Mouse (Mus musculus) liver, adult 2 months (tissue): ENCODE measurements at regions not wholly inside any gene's neighbourhood (a gene's known extent, or its start where the extent isn't known, plus 50 kb on each side); places are given as distances from the start of the nearest gene placed in this dataset.

Experiments used
- DNase-seq: peaks from one replicate; pipeline ENCODE4 v3.0.0-alpha.2; 2011; ENCODE audit warnings: low read depth, low spot score; ENCODE audit errors: extremely low read depth
- H3K27ac ChIP-seq: fragments of 200-500 bp; replicated peaks from 2 replicates; pipeline ENCODE4 v1.5.1; 2012; ENCODE audit warnings: low read depth, mild to moderate bottlenecking, control low read depth, inconsistent platforms, low read length; ENCODE audit not compliant: insufficient read depth
- H3K27me3 ChIP-seq: fragments of 200-500 bp; 2 replicates; pipeline ENCODE4 v1.6.1; 2012; ENCODE audit warnings: mild to moderate bottlenecking, moderate library complexity, low read length, inconsistent platforms; ENCODE audit not compliant: control insufficient read depth, insufficient read depth
- H3K36me3 ChIP-seq: fragments of 200-500 bp; 2 replicates; pipeline ENCODE4 v1.6.1; 2012; ENCODE audit warnings: low read length, inconsistent platforms; ENCODE audit not compliant: control insufficient read depth, insufficient read depth
- H3K4me1 ChIP-seq: fragments of 200-500 bp; 2 replicates; pipeline ENCODE4 v1.6.1; 2011; ENCODE audit warnings: low read length; ENCODE audit not compliant: control insufficient read depth, insufficient read depth
- H3K4me3 ChIP-seq: fragments of 200-500 bp; 2 replicates; pipeline ENCODE4 v1.5.1; 2011; ENCODE audit warnings: low read depth, mild to moderate bottlenecking, control low read depth, low read length, moderate library complexity; ENCODE audit not compliant: insufficient read depth
- H3K79me2 ChIP-seq: fragments of 200-500 bp; 2 replicates; pipeline ENCODE4 v1.6.1; 2012; ENCODE audit warnings: inconsistent platforms, mild to moderate bottlenecking, low read length, moderate library complexity; ENCODE audit not compliant: control insufficient read depth, insufficient read depth
- H3K9ac ChIP-seq: fragments of 200-500 bp; 2 replicates; pipeline ENCODE4 v1.6.1; 2012; ENCODE audit warnings: low read depth, mild to moderate bottlenecking, control low read depth, inconsistent platforms, low read length
- CTCF ChIP-seq: fragments of 200-500 bp; IDR thresholded peaks from 2 replicates; pipeline ENCODE4 v1.5.1; 2011; ENCODE audit warnings: low read depth, low read length, control low read depth
- POLR2A ChIP-seq: fragments of 200-500 bp; IDR thresholded peaks from 2 replicates; pipeline ENCODE4 v1.6.1; 2011; ENCODE audit warnings: low read length, control low read depth; ENCODE audit not compliant: insufficient read depth; ENCODE audit errors: extremely low read depth
- WGBS: fragments of 180-500 bp; shearing (Covaris S2); methylation state at CpG from one replicate; pipeline ENCODE4 v1.1.7; 2018; 5-methylcytosine and 5-hydroxymethylcytosine counted together

GRCm38 (mm10) chr3:9355875-9356274, 254.0 kb downstream of the Zfp704 start:
- Histone ChIP-seq H3K9ac (no peak overlapping the region), H3K4me1 (no peaks in the 10 kb centered on the region), H3K27me3 (no peaks in the 10 kb centered on the region), H3K36me3 (no peaks in the 10 kb centered on the region), H3K4me3 (no peak overlapping the region), H3K27ac (no peak overlapping the region), H3K79me2 (no peaks in the 10 kb centered on the region)
- DNase-seq, result no peak
- TF ChIP-seq CTCF (no peak), POLR2A (no peak)
- WGBS, result 79% methylated on average over 4 of the region's 4 CpGs

- H3K27me3 ChIP-seq, result no peaks in the 10 kb centered on the region
- no peak for TF ChIP-seq POLR2A
- TF ChIP-seq CTCF, result no peak
- H3K4me3 ChIP-seq, result no peak overlapping the region
- 83% methylated on average over 11 of the region's 11 CpGs for WGBS
- DNase-seq, result no peak
- H3K36me3 ChIP-seq, result no peaks in the 10 kb centered on the region
- no peaks in the 10 kb centered on the region for H3K4me1 ChIP-seq
- H3K27ac ChIP-seq, result no peak overlapping the region
- H3K9ac ChIP-seq, result no peak overlapping the region
- H3K79me2 ChIP-seq, result no peaks in the 10 kb centered on the region
Observed at GRCm38 (mm10) chr3:9354756-9355155, 255.1 kb downstream of the Zfp704 start.

GRCm38 (mm10) chr3:9352251-9352650, 257.6 kb downstream of the Zfp704 start:
- Histone ChIP-seq H3K4me3 (no peak overlapping the region), H3K79me2 (no peaks in the 10 kb centered on the region), H3K36me3 (no peaks in the 10 kb centered on the region), H3K4me1 (peaks cover 3% of the 10 kb centered on the region; the same call in 1 of the 2 replicates), H3K27me3 (peaks cover 6% of the 10 kb centered on the region), H3K9ac (no peak overlapping the region), H3K27ac (no peak overlapping the region)
- no peak for DNase-seq
- TF ChIP-seq POLR2A (no peak), CTCF (no peak)
- 50% methylated on average over 7 of the region's 7 CpGs for WGBS

- TF ChIP-seq POLR2A, result no peak
- TF ChIP-seq CTCF, result no peak
- Histone ChIP-seq H3K79me2 (no peaks in the 10 kb centered on the region), H3K4me1 (peaks cover 5% of the 10 kb centered on the region), H3K27me3 (peaks cover 12% of the 10 kb centered on the region), H3K9ac (no peak overlapping the region), H3K4me3 (no peak overlapping the region), H3K36me3 (no peaks in the 10 kb centered on the region), H3K27ac (no peak overlapping the region)
- no peak for DNase-seq
- 89% methylated on average over 4 of the region's 4 CpGs for WGBS
Observed at GRCm38 (mm10) chr3:9349822-9350221, 260.1 kb downstream of the Zfp704 start.

- H3K27ac ChIP-seq, result no peak overlapping the region
- TF ChIP-seq CTCF, result no peak
- TF ChIP-seq POLR2A, result no peak
- H3K4me3 ChIP-seq, result 0 out of 2 replicates have a peak overlapping the region, but pooled peaks have one; percentile 11
- H3K36me3 ChIP-seq, result no peaks in the 10 kb centered on the region
- H3K79me2 ChIP-seq, result no peaks in the 10 kb centered on the region
- WGBS, result 16% methylated on average over 15 of the region's 15 CpGs
- no peak for DNase-seq
- H3K27me3 ChIP-seq, result peaks cover 16% of the 10 kb centered on the region
- no peak overlapping the region for H3K9ac ChIP-seq
- H3K4me1 ChIP-seq, result peaks cover 5% of the 10 kb centered on the region
Observed at GRCm38 (mm10) chr3:9347446-9347860, 262.4 kb downstream of the Zfp704 start.

GRCm38 (mm10) chr3:9346857-9347445, 262.9 kb downstream of the Zfp704 start:
- TF ChIP-seq POLR2A, result no peak
- no peak for TF ChIP-seq CTCF
- WGBS, result 3% methylated on average over 26 of the region's 27 CpGs

More at GRCm38 (mm10) chr3:9346857-9347445, 262.9 kb downstream of the Zfp704 start:
- H3K27ac ChIP-seq, result no peak overlapping the region
- no peaks in the 10 kb centered on the region for H3K36me3 ChIP-seq
- DNase-seq, result no peak
- H3K4me1 ChIP-seq, result peaks cover 5% of the 10 kb centered on the region
- no peaks in the 10 kb centered on the region for H3K79me2 ChIP-seq
- peak overlapping the region; percentile 61 for H3K4me3 ChIP-seq
- peak overlapping the region; percentile 62; the same call in 1 of the 2 replicates for H3K9ac ChIP-seq
- H3K27me3 ChIP-seq, result peaks cover 16% of the 10 kb centered on the region
